In the genomic region with DNA sequence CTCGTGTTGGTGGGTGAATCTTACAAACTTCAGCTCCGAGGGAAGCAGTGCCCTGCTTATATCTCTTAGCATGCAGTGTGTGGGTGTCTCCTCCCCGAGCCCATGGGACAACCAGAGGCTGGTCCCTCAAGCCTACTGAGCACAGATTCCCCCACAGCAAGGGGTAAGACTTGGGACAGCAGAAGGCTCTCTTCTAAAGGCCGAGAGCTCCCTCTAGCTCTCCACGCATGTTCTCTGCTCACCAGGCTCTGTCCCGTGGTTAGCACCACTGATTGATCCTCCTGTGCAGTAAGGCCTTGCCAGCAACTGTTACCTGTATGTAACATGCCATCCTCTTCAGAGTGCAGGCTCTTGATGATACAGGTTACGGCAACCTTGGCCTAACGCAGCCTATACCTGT, we compare ENCODE assay signal across 11 mouse cellular contexts. TPM values are rescaled to one million over a fixed set of nuclear protein-coding genes. Genes with fewer than 3 reads are reported as not detected.
A peak's percentile ranks its signal among the peaks of the same experiment; 100 is the strongest.
DNase-seq lines count a peak whose midpoint lies in the region; ATAC-seq and TF ChIP-seq lines count a peak whose summit lies in the region.
"Had no signal": no experiment of that assay in that cellular context is flagged by ENCODE, and none has a peak within 500 bp of the region (broad histone marks: within the 10 kb centered on the region; RNA-seq: fewer than 3 reads in every experiment).

No protein-coding gene starts in this region.

- no peak for TF ChIP-seq POLR2A in liver, adult 2 months (IDR thresholded peaks at IDR 0.05; ENCODE audit: extremely low read depth, insufficient read depth, low read length)
- TF ChIP-seq POLR2A in ES-Bruce4 (IDR thresholded peaks at IDR 0.05; ENCODE audit: insufficient read depth, low read length) = no peak

- DNase-seq in frontal cortex, postnatal 10 days (ENCODE audit: low spot score in 2 of 2) = no peak
- peak; percentile 24 for DNase-seq in liver, adult 2 months (ENCODE audit: extremely low read depth, low read depth, low spot score)
- DNase-seq in kidney, postnatal 14 days = peak; percentile 46
- DNase-seq in spleen, postnatal 14 days (ENCODE audit: low spot score in 2 of 2) = no peak
- DNase-seq in midbrain, embryonic 10.5 days (ENCODE audit: low spot score) = no peak

- H3K79me2 ChIP-seq in liver, adult 2 months (ENCODE audit: control insufficient read depth, insufficient read depth, low read length) = no peaks in the 10 kb centered on the region

- ATAC-seq in frontal cortex, adult (ENCODE audit: low TSS enrichment) = peak; percentile 67
- ATAC-seq in liver, embryonic 12.5 days = no peak

- H3K27me3 ChIP-seq in liver, adult 2 months (ENCODE audit: control insufficient read depth, insufficient read depth, low read length) = no peaks in the 10 kb centered on the region
- no peaks in the 10 kb centered on the region for H3K27me3 ChIP-seq in liver, embryonic 12.5 days (replicated peaks)
- H3K27me3 ChIP-seq in ES-Bruce4 (ENCODE audit: control insufficient read depth, insufficient read depth, low read length, poor library complexity, severe bottlenecking) = no peaks in the 10 kb centered on the region
- H3K27me3 ChIP-seq in midbrain, embryonic 10.5 days (ENCODE audit: low read depth, poor library complexity, severe bottlenecking) = peaks cover 12% of the 10 kb centered on the region; the same call in 1 of the 2 replicates
- H3K27me3 ChIP-seq: embryonic facial prominence, embryonic 15.5 days; hindbrain, embryonic 15.5 days; lung, embryonic 15.5 days had no signal

- H3K36me3 ChIP-seq in liver, adult 2 months (ENCODE audit: control insufficient read depth, insufficient read depth, low read length) = no peaks in the 10 kb centered on the region
- H3K36me3 ChIP-seq in liver, embryonic 12.5 days = peaks cover 36% of the 10 kb centered on the region
- no peaks in the 10 kb centered on the region for H3K36me3 ChIP-seq in ES-Bruce4 (ENCODE audit: control insufficient read depth, insufficient read depth, low read length, poor library complexity, severe bottlenecking)
- peaks cover 73% of the 10 kb centered on the region for H3K36me3 ChIP-seq in midbrain, embryonic 10.5 days

- H3K9me3 ChIP-seq in liver, embryonic 12.5 days (replicated peaks) = no peaks in the 10 kb centered on the region
- no peaks in the 10 kb centered on the region for H3K9me3 ChIP-seq in ES-Bruce4 (replicated peaks; ENCODE audit: control insufficient read depth, insufficient read depth, low read length, poor library complexity, severe bottlenecking)
- H3K9me3 ChIP-seq in midbrain, embryonic 10.5 days (replicated peaks) = no peaks in the 10 kb centered on the region
- H3K9me3 ChIP-seq: embryonic facial prominence, embryonic 15.5 days; hindbrain, embryonic 15.5 days; lung, embryonic 15.5 days had no signal

- no peak overlapping the region for H3K9ac ChIP-seq in liver, adult 2 months (ENCODE audit: low read depth, low read length)
- no peak overlapping the region for H3K9ac ChIP-seq in liver, embryonic 12.5 days
- H3K9ac ChIP-seq in ES-Bruce4 (ENCODE audit: low read depth, poor library complexity, severe bottlenecking) = no peak overlapping the region
- H3K9ac ChIP-seq: embryonic facial prominence, embryonic 15.5 days; hindbrain, embryonic 15.5 days; lung, embryonic 15.5 days had no signal

- no peak overlapping the region for H3K4me3 ChIP-seq in liver, adult 2 months (ENCODE audit: insufficient read depth, low read depth, low read length)
- no peak overlapping the region for H3K4me3 ChIP-seq in liver, embryonic 12.5 days
- no peak overlapping the region for H3K4me3 ChIP-seq in ES-Bruce4 (ENCODE audit: low read depth, low read length)
- H3K4me3 ChIP-seq in midbrain, embryonic 10.5 days = no peak overlapping the region
- H3K4me3 ChIP-seq: embryonic facial prominence, embryonic 15.5 days; hindbrain, embryonic 15.5 days; lung, embryonic 15.5 days had no signal

- no peak for TF ChIP-seq EP300 in ES-Bruce4 (IDR thresholded peaks at IDR 0.05; ENCODE audit: insufficient read depth, low read depth, low read length)

- H3K4me2 ChIP-seq in liver, embryonic 12.5 days = no peak overlapping the region
- H3K4me2 ChIP-seq: embryonic facial prominence, embryonic 15.5 days; hindbrain, embryonic 15.5 days; lung, embryonic 15.5 days had no signal

- H3K4me1 ChIP-seq in liver, adult 2 months (ENCODE audit: control insufficient read depth, insufficient read depth, low read length) = no peaks in the 10 kb centered on the region
- peaks cover 12% of the 10 kb centered on the region for H3K4me1 ChIP-seq in liver, embryonic 12.5 days
- no peaks in the 10 kb centered on the region for H3K4me1 ChIP-seq in ES-Bruce4 (ENCODE audit: control insufficient read depth, insufficient read depth, low read length)
- H3K4me1 ChIP-seq in midbrain, embryonic 10.5 days = peaks cover 30% of the 10 kb centered on the region
- H3K4me1 ChIP-seq: lung, embryonic 15.5 days had no signal

- 68% methylated on average over 8 of the region's 8 CpGs for WGBS in liver, adult 2 months
- WGBS in liver, embryonic 12.5 days (ENCODE audit: insufficient replicate concordance) = 67% methylated on average over 8 of the region's 8 CpGs
- 78% methylated on average over 8 of the region's 8 CpGs for WGBS in midbrain, embryonic 10.5 days

- peak; percentile 68 for TF ChIP-seq CTCF in liver, adult 2 months (IDR thresholded peaks at IDR 0.05; ENCODE audit: low read depth, low read length)
- TF ChIP-seq CTCF in ES-Bruce4 (IDR thresholded peaks at IDR 0.05; ENCODE audit: low read depth, low read length) = peak; percentile 24

- H3K27ac ChIP-seq in liver, adult 2 months (replicated peaks; ENCODE audit: insufficient read depth, low read depth, low read length) = no peak overlapping the region
- H3K27ac ChIP-seq in liver, embryonic 12.5 days = no peak overlapping the region
- H3K27ac ChIP-seq in ES-Bruce4 (ENCODE audit: insufficient read depth, low read length) = no peak overlapping the region
- H3K27ac ChIP-seq in midbrain, embryonic 10.5 days (replicated peaks) = no peak overlapping the region
- H3K27ac ChIP-seq: embryonic facial prominence, embryonic 15.5 days; hindbrain, embryonic 15.5 days; lung, embryonic 15.5 days had no signal

RNA-seq across cellular contexts. Expression of a gene that starts 36.5 kb away (rescaled TPM):
- total RNA-seq in liver, adult 2 months (2014; rRNA removed) = 0.74 and 0.94 TPM in 2 replicates
- 0.82 and 1.5 TPM in 2 replicates for polyA plus RNA-seq in liver, adult 2 months (2012; rRNA removed)
- polyA plus RNA-seq in liver, embryonic 12.5 days (2016; fragmentation: Nextera tagmentation; extraction: Ambion mirVana) = 2.9 and 3.6 TPM in 2 replicates
- 16.0 and 19.2 TPM in 2 replicates for polyA plus RNA-seq in ES-Bruce4 (2011; ENCODE audit: insufficient read depth, insufficient read length, low read depth, missing spikeins)
- polyA plus RNA-seq in midbrain, embryonic 10.5 days (2016; fragmentation: Nextera tagmentation; extraction: Ambion mirVana) = 4.9 and 9.5 TPM in 2 replicates

RNA-seq across cellular contexts. Expression of a gene that starts 45.0 kb away (rescaled TPM):
- not detected in 2 replicates for total RNA-seq in liver, adult 2 months (2014; rRNA removed)
- not detected in 2 replicates for polyA plus RNA-seq in liver, adult 2 months (2012; rRNA removed)
- polyA plus RNA-seq in liver, embryonic 12.5 days (2016; fragmentation: Nextera tagmentation; extraction: Ambion mirVana) = not detected in 2 replicates
- polyA plus RNA-seq in ES-Bruce4 (2011; ENCODE audit: insufficient read depth, insufficient read length, low read depth, missing spikeins) = 0.99 and 1.3 TPM in 2 replicates
- 0.22 TPM in 1 of 2 replicates, not detected in the other for polyA plus RNA-seq in midbrain, embryonic 10.5 days (2016; fragmentation: Nextera tagmentation; extraction: Ambion mirVana)
- polyA plus RNA-seq: embryonic facial prominence, embryonic 15.5 days; hindbrain, embryonic 15.5 days had no signal

Comparison
In these comparisons a context has a peak if more than half of its experiments do, and no peak if none do; other contexts are left out.
1. DNase-seq: peak in liver, adult 2 months (single experiment) and kidney, postnatal 14 days (single experiment); none in frontal cortex, postnatal 10 days (0 of 2), spleen, postnatal 14 days (0 of 2) and midbrain, embryonic 10.5 days (single experiment).